Mouse (Mus musculus): ENCODE measurements at regions not wholly inside any gene's neighbourhood (a gene's known extent, or its start where the extent isn't known, plus 50 kb on each side); places are given as distances from the start of the nearest gene placed in this dataset.

- DNase-seq (ENCODE audit: low spot score): peak; percentile 32
Measured at GRCm38 (mm10) chr9:98690839-98691516, 89.5 kb upstream of the Mrps22 start.

DNA sequence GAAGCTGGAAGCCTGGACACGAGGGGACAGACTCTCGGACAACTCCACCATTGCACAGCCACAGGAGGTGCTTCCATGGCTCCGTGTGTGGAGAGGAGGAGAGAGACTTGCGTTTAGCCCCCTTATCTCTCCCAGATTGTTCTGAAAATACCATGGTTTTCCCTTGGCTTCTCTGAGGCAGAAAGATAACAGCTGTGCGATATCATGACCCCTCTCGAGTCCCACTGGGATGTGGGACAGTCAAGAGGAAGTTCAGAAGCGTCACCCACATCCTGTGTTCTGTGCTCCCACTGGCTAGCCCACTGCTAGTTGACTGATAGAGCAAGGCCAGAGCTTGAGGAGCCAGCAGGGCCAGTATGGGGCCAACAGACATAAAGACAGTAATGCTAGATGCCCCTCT is 84.1 kb upstream of the Mrps22 start:
- no peak for DNase-seq (ENCODE audit: low spot score)

GRCm38 (mm10) chr9:98684336-98684735 is 82.9 kb upstream of the Mrps22 start:
- no peak for DNase-seq (ENCODE audit: low spot score)

DNA sequence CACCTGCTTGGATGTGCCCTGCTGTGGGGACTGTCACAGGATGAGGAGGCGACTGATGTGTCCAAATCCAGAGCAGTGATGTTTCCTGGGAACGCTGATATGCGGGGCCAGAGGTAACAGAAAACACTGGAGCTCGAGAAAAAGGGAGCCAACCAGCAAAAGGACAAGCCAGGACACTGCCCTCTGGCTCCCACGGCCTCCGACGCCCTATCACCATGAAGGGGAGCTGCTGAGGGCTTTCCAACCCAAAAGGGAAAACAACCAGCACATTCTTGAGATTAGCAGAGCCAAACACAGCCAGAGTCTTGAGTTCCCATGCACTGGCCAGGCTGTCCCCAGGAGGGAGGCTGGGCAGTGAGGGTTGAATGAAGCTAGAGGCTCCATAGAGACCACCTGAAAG is 74.2 kb upstream of the Mrps22 start:
- DNase-seq (ENCODE audit: low spot score): no peak

DNA sequence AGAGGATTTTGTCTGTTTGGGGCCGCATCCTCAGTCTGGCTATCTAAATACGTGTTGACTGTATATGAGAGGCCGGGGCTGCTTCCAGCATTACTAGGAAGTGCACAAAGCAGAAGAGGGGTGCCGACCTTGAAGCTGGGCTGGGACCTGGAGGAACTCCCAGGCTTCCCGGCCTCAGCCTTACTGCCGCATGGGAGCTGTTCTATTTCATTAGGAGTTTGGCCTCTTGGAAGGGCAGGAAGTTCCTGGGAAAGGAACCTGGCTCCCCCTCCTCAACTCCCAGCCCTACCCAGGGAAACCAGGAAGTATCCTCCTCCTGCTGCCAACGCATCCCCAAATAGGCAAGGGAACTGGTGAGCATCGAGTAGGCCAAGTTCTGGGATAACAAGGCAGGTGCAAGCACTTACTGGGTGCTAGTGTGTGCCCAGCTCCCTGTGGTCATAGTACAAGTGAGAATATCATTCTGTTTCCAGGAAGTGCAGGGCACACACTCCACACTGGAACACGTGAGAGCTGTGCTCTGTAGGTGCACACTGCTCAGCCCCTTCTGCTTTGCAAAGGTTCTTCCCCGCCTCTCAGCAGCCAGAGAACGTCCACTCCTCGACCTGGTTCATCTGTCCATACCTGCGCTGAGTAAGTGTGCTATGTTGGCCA is 72.1 kb upstream of the Mrps22 start:
- no peak for DNase-seq (ENCODE audit: low spot score)

DNA sequence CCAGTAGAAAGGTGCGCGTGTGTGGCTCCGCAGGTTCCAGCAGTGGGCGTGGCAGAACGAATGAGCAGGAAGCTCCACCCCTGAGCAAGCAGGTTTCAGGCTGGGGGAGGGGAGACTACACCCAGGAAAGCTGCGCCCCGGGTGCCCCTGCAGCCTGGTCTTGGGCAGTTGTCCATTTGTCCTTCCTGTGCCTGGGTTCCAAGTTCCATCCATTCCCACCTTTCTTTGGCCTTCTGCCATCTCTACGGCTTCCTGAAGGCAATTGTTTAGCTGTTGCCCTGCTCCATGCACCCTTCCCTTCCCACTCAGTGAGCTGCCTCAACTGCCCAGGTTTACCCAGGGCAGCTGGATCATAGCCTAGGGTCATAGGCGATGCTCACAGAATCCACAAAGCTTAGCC is 70.9 kb upstream of the Mrps22 start:
- no peak for DNase-seq (ENCODE audit: low spot score)

DNA sequence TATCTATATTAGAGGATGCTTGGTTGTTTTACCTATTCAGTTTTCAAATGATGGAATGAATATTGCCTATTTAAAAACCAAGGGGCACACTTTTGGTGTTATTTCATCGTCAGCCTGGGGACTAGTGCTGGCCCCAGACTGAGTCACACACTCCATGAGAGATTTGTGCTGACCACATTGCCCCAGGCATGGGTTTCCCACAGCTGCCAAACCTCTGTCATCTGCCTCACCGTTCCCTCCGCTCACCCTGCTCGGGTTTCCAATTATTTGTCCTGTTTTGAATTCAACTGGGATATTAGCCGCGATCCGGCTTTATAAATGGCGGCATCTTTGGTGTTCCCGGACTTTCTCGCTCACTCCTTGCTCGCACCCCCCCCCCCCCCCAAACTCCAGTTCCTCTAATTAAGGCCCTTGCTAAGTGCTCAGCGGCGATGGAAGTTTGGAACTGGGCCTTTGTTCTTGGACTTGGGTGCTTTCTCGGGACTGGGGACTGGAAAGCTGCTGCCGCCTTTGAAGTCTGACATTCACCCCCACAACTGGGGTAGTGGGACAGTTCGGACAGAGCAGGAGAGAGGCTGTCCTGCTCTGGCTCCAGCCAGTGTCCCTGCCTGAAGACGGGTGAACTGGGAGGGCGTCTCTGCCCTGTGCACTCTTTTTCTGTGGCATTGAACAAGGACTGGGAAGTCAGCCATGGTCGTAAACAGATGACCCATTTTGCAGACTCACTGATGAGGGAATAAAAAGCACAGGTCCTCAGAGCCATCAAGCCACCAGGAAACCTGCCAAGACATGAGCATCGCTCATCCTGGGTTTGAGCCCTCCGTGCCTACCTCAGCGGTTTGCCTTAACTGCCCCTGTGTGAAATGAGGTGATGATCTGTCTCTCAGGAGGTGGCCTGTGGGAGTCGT is 67.2 kb upstream of the Mrps22 start:
- DNase-seq (ENCODE audit: low spot score): no peak

DNA sequence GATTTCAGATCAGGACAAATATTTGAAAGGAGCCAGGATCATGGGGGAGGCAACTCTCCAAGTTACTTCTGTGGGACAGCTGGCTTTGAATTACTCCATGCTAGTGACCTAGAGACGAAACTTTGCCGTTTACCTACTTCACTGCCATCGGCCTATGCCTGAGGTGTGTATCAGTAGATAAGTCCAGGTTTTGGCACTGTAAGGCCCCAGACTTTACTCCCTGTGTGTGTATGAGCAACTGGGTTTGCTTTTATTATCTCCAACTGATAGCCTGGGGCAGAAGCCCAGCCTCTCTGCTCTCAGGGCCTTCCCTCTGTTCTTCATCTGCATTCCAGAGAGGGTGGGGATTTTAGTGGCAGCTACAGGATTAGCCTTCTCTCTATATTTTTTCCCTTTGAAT is 65.6 kb upstream of the Mrps22 start:
- DNase-seq (ENCODE audit: low spot score): no peak

GRCm38 (mm10) chr9:98663011-98663410 is 61.6 kb upstream of the Mrps22 start:
- no peak for DNase-seq (ENCODE audit: low spot score)

DNA sequence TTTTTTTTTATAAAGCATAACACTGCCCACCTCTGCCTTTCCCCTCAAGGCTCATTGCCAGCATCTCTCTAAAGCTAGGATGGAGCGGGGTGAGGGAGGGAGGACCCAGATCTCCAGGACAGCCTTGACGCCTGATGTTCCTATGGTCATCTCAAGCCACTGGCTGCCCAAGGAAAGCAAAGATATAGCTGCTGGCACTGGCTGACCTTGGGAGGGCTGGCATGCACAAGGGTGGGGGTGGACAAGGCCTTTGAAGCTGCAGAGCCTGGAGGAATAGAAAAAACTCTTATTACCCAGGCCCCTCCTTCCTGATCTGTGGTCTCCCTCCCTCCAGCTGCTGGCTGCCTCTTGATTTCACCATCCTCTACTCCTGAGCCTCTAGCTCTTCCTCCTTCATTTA is 50.2 kb upstream of the Mrps22 start:
- DNase-seq (ENCODE audit: low spot score): no peak
